Mouse (Mus musculus): ENCODE measurements around the gene Bet1l.

Bet1l gene

GRCm38 (mm10) chr7:140858746-140859145 is 1.4 kb upstream of the Bet1l start:
- DNase-seq (ENCODE audit: low spot score in 2 of 2) = no peak

GRCm38 (mm10) chr7:140856785-140857549 is 410 bp downstream of the Bet1l start, which contains the start of gene Ric8a:
Gene Ric8a, plus strand, starts transcription at chr7:140856957.
- peak; percentile 89 to 93 for DNase-seq (ENCODE audit: low spot score in 2 of 2)

GRCm38 (mm10) chr7:140855860-140856784 is 1.3 kb downstream of the Bet1l start, which contains the start of gene Gm45785:
Gene Gm45785, minus strand, starts transcription at chr7:140856331.
- DNase-seq (ENCODE audit: low spot score in 2 of 2) = peak; percentile 79 to 88

- DNase-seq (ENCODE audit: low spot score in 2 of 2) = no peak
Measured at GRCm38 (mm10) chr7:140855181-140855580, 2.2 kb downstream of the Bet1l start.

- no peak for DNase-seq (ENCODE audit: low spot score in 2 of 2)
Measured at GRCm38 (mm10) chr7:140854483-140854882, 2.9 kb downstream of the Bet1l start.

- DNase-seq (ENCODE audit: low spot score in 2 of 2) = no peak
Measured at GRCm38 (mm10) chr7:140853386-140853785, 4.0 kb downstream of the Bet1l start.

- no peak for DNase-seq (ENCODE audit: low spot score in 2 of 2)
Measured at GRCm38 (mm10) chr7:140851916-140852315, 5.5 kb downstream of the Bet1l start.

GRCm38 (mm10) chr7:140848591-140848990 is 8.8 kb downstream of the Bet1l start:
- no peak for DNase-seq (ENCODE audit: low spot score in 2 of 2)

- peak in 1 of 2 experiments; percentile 47 for DNase-seq (ENCODE audit: low spot score in 2 of 2)
Measured at GRCm38 (mm10) chr7:140847755-140848580, 9.4 kb downstream of the Bet1l start, which contains the start of gene Odf3. Gene Odf3, plus strand, starts transcription at chr7:140847805.

GRCm38 (mm10) chr7:140846676-140847075 is 10.7 kb downstream of the Bet1l start:
- DNase-seq (ENCODE audit: low spot score in 2 of 2) = no peak

- DNase-seq (ENCODE audit: low spot score in 2 of 2) = no peak
Measured at GRCm38 (mm10) chr7:140845683-140846082, 11.7 kb downstream of the Bet1l start.

GRCm38 (mm10) chr7:140844905-140845665 is 12.3 kb downstream of the Bet1l start, which contains the start of gene Scgb1c1:
Gene Scgb1c1, plus strand, starts transcription at chr7:140845547.
- DNase-seq (ENCODE audit: low spot score in 2 of 2) = peak; percentile 89 to 90

GRCm38 (mm10) chr7:140843806-140844205 is 13.6 kb downstream of the Bet1l start:
- no peak for DNase-seq (ENCODE audit: low spot score in 2 of 2)

- DNase-seq (ENCODE audit: low spot score in 2 of 2) = peak in 1 of 2 experiments; percentile 36
Measured at GRCm38 (mm10) chr7:140840750-140841735, 16.3 kb downstream of the Bet1l start.

- no peak for DNase-seq (ENCODE audit: low spot score in 2 of 2)
Measured at GRCm38 (mm10) chr7:140839556-140839955, 17.8 kb downstream of the Bet1l start.

GRCm38 (mm10) chr7:140836243-140837115 is 20.9 kb downstream of the Bet1l start:
- DNase-seq (ENCODE audit: low spot score in 2 of 2) = no peak

- no peak for DNase-seq (ENCODE audit: low spot score in 2 of 2)
Measured at GRCm38 (mm10) chr7:140835758-140836087, 21.7 kb downstream of the Bet1l start.

GRCm38 (mm10) chr7:140834968-140835757 is 22.2 kb downstream of the Bet1l start, which contains the start of gene Urah:
Gene Urah, plus strand, starts transcription at chr7:140835018.
- peak; percentile 68 to 79 for DNase-seq (ENCODE audit: low spot score in 2 of 2)
